Mouse (Mus musculus): Measurements from ENCODE around the gene Rrm2. TPM values are rescaled to one million over a fixed set of nuclear protein-coding genes. Genes with fewer than 3 reads are reported as not detected.

Gene Rrm2
- polyA plus RNA-seq, 1 experiment from 2014 or later, result 409 TPM

DNA sequence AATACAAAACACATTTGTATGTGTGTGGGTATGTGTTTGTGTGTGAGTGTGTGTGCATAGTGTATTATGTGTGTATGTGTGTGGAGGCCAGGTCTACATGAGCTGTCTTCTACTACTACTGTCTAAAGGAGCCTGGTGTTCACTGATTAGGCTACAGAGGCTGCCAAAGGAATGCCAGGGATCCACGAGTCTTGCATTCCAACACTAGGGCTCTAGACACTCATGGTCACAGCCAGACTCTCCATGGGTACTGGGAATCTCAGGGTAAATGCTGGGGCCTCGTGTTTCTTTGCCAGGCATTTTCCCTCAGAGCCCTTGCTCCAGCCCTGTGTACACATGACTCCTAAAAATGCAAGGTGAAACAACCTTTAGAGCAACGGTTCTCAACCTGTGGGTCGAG lies 45.6 kb downstream of the Rrm2 start:
- 86% methylated on average over 4 of the region's 4 CpGs for WGBS
- Histone ChIP-seq H3K9me3 (ENCODE audit: control insufficient read depth, low read length) (no peaks in the 10 kb centered on the region), H3K4me3 (ENCODE audit: low read depth, low read length) (no peak overlapping the region), H3K4me1 (ENCODE audit: control insufficient read depth, insufficient read depth, low read length) (peaks cover 5% of the 10 kb centered on the region), H3K27ac (ENCODE audit: low read depth, low read length) (no peak overlapping the region), H3K4me2 (ENCODE audit: low read depth) (no peak overlapping the region), H3K27me3 (ENCODE audit: control insufficient read depth, insufficient read depth, low read length) (no peaks in the 10 kb centered on the region), H3K9ac (ENCODE audit: low read length) (no peak overlapping the region), H3K36me3 (ENCODE audit: control insufficient read depth, insufficient read depth, low read length) (no peaks in the 10 kb centered on the region)
- ATAC-seq (ENCODE audit: insufficient read depth, low FRiP score, low TSS enrichment), result no peak
- DNase-seq (ENCODE audit: low spot score), result no peak

DNA sequence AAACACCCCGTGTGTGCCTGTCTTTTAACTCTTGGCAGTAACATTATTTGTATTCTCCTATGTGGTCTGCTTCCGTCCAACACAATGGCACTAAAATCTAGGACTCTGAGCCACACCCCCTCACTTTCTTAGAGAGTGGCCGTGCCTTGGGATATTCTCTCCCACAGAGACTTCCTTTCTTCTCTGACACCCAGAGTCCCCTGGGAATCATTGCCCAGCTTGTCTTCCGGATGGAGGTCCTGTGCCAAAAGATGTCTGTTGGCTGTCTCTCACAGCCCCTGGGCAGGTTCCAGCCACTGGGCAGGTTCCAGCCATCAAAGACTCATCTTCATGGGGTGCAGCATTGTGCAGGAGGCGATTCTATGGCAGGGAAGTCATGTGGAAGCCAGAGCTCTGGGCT lies 46.7 kb downstream of the Rrm2 start:
- Histone ChIP-seq H3K27me3 (ENCODE audit: control insufficient read depth, insufficient read depth, low read length) (no peaks in the 10 kb centered on the region), H3K27ac (ENCODE audit: low read depth, low read length) (no peak overlapping the region), H3K9ac (ENCODE audit: low read length) (no peak overlapping the region), H3K9me3 (ENCODE audit: control insufficient read depth, low read length) (no peaks in the 10 kb centered on the region), H3K4me1 (ENCODE audit: control insufficient read depth, insufficient read depth, low read length) (peaks cover 6% of the 10 kb centered on the region), H3K4me3 (ENCODE audit: low read depth, low read length) (no peak overlapping the region), H3K4me2 (ENCODE audit: low read depth) (no peak overlapping the region), H3K36me3 (ENCODE audit: control insufficient read depth, insufficient read depth, low read length) (no peaks in the 10 kb centered on the region)
- ATAC-seq (ENCODE audit: insufficient read depth, low FRiP score, low TSS enrichment) (no peak), DNase-seq (ENCODE audit: low spot score) (no peak)
- 42% methylated on average over 5 of the region's 5 CpGs for WGBS

DNA sequence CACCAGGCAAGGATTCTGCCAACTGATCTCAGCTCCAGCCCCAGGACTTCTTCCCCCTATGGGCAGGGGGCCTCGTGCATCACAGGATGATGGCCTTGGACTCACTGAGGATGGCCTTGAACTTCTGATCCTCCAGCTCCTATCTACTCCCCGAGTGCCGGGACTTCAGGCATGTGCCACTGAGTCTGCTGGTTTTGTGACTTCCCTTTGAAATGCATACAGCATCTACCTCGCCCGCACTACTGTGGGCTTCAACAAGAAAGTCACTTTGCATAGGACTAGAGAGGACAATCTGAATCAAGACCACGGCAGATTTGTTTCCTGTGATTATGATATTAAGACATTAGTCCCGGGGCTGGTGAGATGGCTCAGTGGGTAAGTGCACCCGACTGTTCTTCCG lies 47.4 kb downstream of the Rrm2 start:
- H3K27ac ChIP-seq (ENCODE audit: low read depth, low read length), result no peak overlapping the region
- no peak overlapping the region for H3K4me3 ChIP-seq (ENCODE audit: low read depth, low read length)
- H3K4me2 ChIP-seq (ENCODE audit: low read depth), result no peak overlapping the region
- ATAC-seq (ENCODE audit: insufficient read depth, low FRiP score, low TSS enrichment) (no peak), DNase-seq (ENCODE audit: low spot score) (no peak)
- peaks cover 6% of the 10 kb centered on the region for H3K4me1 ChIP-seq (ENCODE audit: control insufficient read depth, insufficient read depth, low read length)
- H3K36me3 ChIP-seq (ENCODE audit: control insufficient read depth, insufficient read depth, low read length), result no peaks in the 10 kb centered on the region
- WGBS, result 88% methylated on average over 9 of the region's 9 CpGs
- H3K9ac ChIP-seq (ENCODE audit: low read length), result no peak overlapping the region
- no peaks in the 10 kb centered on the region for H3K9me3 ChIP-seq (ENCODE audit: control insufficient read depth, low read length)
- H3K27me3 ChIP-seq (ENCODE audit: control insufficient read depth, insufficient read depth, low read length), result no peaks in the 10 kb centered on the region

DNA sequence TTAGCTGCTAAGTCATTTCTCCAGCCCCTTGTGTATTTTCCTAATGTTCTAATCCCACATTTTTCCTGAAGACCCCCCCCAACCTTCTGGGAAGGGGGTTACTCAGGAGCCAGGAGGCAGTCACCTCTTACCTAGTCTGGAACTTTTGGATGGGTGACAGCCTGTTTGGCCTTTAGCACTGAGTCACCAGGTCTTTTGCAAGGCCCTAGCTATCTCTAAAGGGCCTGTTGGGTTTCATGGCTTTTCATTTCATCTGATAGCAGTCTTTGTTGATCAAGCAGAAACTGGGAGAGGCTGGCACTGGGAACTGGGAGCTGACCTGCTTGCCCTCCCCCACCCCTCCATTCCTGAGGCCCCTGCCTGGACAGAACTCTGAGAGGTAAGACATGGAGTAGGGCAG lies 49.3 kb downstream of the Rrm2 start:
- ATAC-seq (ENCODE audit: insufficient read depth, low FRiP score, low TSS enrichment) (no peak), DNase-seq (ENCODE audit: low spot score) (no peak)
- Histone ChIP-seq H3K27ac (ENCODE audit: low read depth, low read length) (no peak overlapping the region), H3K4me2 (ENCODE audit: low read depth) (no peak overlapping the region), H3K36me3 (ENCODE audit: control insufficient read depth, insufficient read depth, low read length) (no peaks in the 10 kb centered on the region), H3K4me3 (ENCODE audit: low read depth, low read length) (no peak overlapping the region), H3K9me3 (ENCODE audit: control insufficient read depth, low read length) (no peaks in the 10 kb centered on the region), H3K4me1 (ENCODE audit: control insufficient read depth, insufficient read depth, low read length) (peaks cover 8% of the 10 kb centered on the region), H3K9ac (ENCODE audit: low read length) (no peak overlapping the region), H3K27me3 (ENCODE audit: control insufficient read depth, insufficient read depth, low read length) (no peaks in the 10 kb centered on the region)

DNA sequence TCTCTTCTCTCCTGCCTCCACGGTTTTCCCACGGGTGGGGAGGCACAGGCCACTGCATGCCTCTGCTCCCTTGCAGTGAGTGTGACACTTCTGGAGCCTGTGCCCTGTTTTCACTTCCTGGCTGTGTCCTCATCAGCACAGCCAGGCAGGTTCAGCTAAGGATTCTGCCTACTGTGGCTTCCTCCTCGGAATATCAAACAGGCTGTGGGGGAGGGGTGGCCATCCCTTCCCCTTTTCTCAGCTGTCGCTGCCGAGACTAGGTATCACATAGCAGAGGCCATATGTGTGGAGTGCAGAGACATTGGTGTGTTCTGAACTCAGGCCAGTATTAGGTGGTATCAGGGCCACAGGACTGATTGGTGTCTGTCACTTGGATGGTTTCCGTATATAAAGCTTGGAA lies 50.3 kb downstream of the Rrm2 start:
- H3K4me3 ChIP-seq (ENCODE audit: low read depth, low read length), result no peak overlapping the region
- ATAC-seq (ENCODE audit: insufficient read depth, low FRiP score, low TSS enrichment), result peak; percentile 35; the same call in 1 of the 2 replicates
- H3K27ac ChIP-seq (ENCODE audit: low read depth, low read length), result no peak overlapping the region
- no peak overlapping the region for H3K4me2 ChIP-seq (ENCODE audit: low read depth)
- peaks cover 12% of the 10 kb centered on the region for H3K4me1 ChIP-seq (ENCODE audit: control insufficient read depth, insufficient read depth, low read length)
- WGBS, result 16% methylated on average over 6 of the region's 6 CpGs
- no peaks in the 10 kb centered on the region for H3K36me3 ChIP-seq (ENCODE audit: control insufficient read depth, insufficient read depth, low read length)
- peak; percentile 69 for DNase-seq (ENCODE audit: low spot score)
- no peaks in the 10 kb centered on the region for H3K27me3 ChIP-seq (ENCODE audit: control insufficient read depth, insufficient read depth, low read length)
- H3K9ac ChIP-seq (ENCODE audit: low read length), result no peak overlapping the region
- H3K9me3 ChIP-seq (ENCODE audit: control insufficient read depth, low read length), result no peaks in the 10 kb centered on the region

DNA sequence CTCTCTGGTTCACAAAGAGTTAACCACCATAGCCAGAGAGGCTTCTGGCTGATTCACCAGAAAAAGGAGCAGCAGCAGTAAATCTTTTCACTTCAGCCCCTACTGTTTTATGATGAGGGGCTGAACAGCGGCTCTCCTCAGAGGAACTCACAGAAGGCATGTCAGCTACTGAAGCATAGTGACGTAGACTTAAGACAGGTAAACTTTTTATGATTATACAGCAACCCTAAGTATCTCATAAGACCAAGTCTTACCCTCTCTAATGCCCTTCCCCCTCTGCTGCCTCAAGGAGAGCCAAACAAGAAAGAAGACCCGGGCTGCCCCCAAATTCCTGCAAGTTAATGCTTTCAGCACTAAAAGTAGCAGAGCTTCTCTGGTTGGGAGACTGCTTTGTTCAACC lies 54.2 kb downstream of the Rrm2 start:
- Histone ChIP-seq H3K4me3 (ENCODE audit: low read depth, low read length) (no peak overlapping the region), H3K4me1 (ENCODE audit: control insufficient read depth, insufficient read depth, low read length) (peaks cover 12% of the 10 kb centered on the region), H3K9me3 (ENCODE audit: control insufficient read depth, low read length) (no peaks in the 10 kb centered on the region), H3K36me3 (ENCODE audit: control insufficient read depth, insufficient read depth, low read length) (no peaks in the 10 kb centered on the region), H3K27me3 (ENCODE audit: control insufficient read depth, insufficient read depth, low read length) (no peaks in the 10 kb centered on the region), H3K9ac (ENCODE audit: low read length) (no peak overlapping the region), H3K4me2 (ENCODE audit: low read depth) (no peak overlapping the region), H3K27ac (ENCODE audit: low read depth, low read length) (no peak overlapping the region)
- ATAC-seq (ENCODE audit: insufficient read depth, low FRiP score, low TSS enrichment), result peak; percentile 63
- WGBS, result 3% methylated on average over 3 of the region's 3 CpGs
- DNase-seq (ENCODE audit: low spot score), result peak; percentile 31

Other genes with a start within 250 kb of the Rrm2 start
- 30.0 and 33.2 TPM in 2 replicates for gene Taf1b, start 209.9 kb upstream of the Rrm2 start, polyA plus RNA-seq (2014; fragmentation: Nextera tagmentation; extraction: Ambion mirVana)
- gene Grhl1, start 136.0 kb upstream of the Rrm2 start, polyA plus RNA-seq (2014; fragmentation: Nextera tagmentation; extraction: Ambion mirVana), result 0.51 and 0.61 TPM in 2 replicates
- 14.5 and 16.0 TPM in 2 replicates for gene Klf11, start 57.0 kb upstream of the Rrm2 start, polyA plus RNA-seq (2014; fragmentation: Nextera tagmentation; extraction: Ambion mirVana)
- gene Cys1, start 26.4 kb upstream of the Rrm2 start, polyA plus RNA-seq (2014; fragmentation: Nextera tagmentation; extraction: Ambion mirVana), result 0.62 and 1.3 TPM in 2 replicates
- gene Mboat2, start 122.6 kb downstream of the Rrm2 start, polyA plus RNA-seq (2014; fragmentation: Nextera tagmentation; extraction: Ambion mirVana), result 51.0 and 60.9 TPM in 2 replicates

All from neural tube, embryonic 11.5 days (tissue).